Mouse (Mus musculus) MEL (cell line): ENCODE measurements around the gene Krt28.

ENCODE experiments used
- CTCF ChIP-seq, 3 experiments: IDR thresholded peaks in 2 of 3; conservative IDR thresholded peaks in 1 of 3; 2 replicates each; pipeline ENCODE4 v1.5.1; 2011 to 2012; ENCODE audit warnings: low read length in 3 of 3, low read depth in 2 of 3, mild to moderate bottlenecking in 2 of 3, improper control_type of control experiment in 1 of 3, inconsistent platforms in 1 of 3, mixed read lengths in 1 of 3, moderate library complexity in 1 of 3; ENCODE audit not compliant: control insufficient read depth in 1 of 3, insufficient read depth in 1 of 3, poor library complexity in 1 of 3, severe bottlenecking in 1 of 3
- GATA1 ChIP-seq: IDR thresholded peaks from 2 replicates; pipeline ENCODE4 v1.6.1; 2011; ENCODE audit warnings: low read depth, low read length, improper control_type of control experiment
- POLR2A ChIP-seq, 2 experiments: IDR thresholded peaks; 2 replicates each; pipeline ENCODE4 v1.6.1; 2011 to 2012; ENCODE audit warnings: low read length in 2 of 2, mild to moderate bottlenecking in 2 of 2, control low read depth in 1 of 2, improper control_type of control experiment in 1 of 2, low read depth in 1 of 2, moderate library complexity in 1 of 2; ENCODE audit not compliant: control insufficient read depth in 1 of 2, insufficient read depth in 1 of 2, poor library complexity in 1 of 2

GRCm38 (mm10) chr11:99316543-99316942 lies 58.2 kb downstream of the Krt28 start:
- no peak for TF ChIP-seq GATA1
- no peak for TF ChIP-seq POLR2A (IDR thresholded peaks at IDR 0.05; ENCODE audit: control insufficient read depth in 1 of 2, insufficient read depth in 1 of 2, low read depth in 1 of 2, low read length in 2 of 2, poor library complexity in 1 of 2)
- TF ChIP-seq CTCF (IDR thresholded peaks at IDR 0.05 in 2 of 3, conservative IDR thresholded peaks at IDR 0.05 in 1 of 3; ENCODE audit: control insufficient read depth in 1 of 3, insufficient read depth in 1 of 3, low read depth in 2 of 3, low read length in 3 of 3, poor library complexity in 1 of 3, severe bottlenecking in 1 of 3), result no peak
